Mouse (Mus musculus) heart, adult 8-10 months (tissue): ENCODE results near the gene Tmem143. TPM values are rescaled to one million over a fixed set of nuclear protein-coding genes. Genes with fewer than 3 reads are reported as not detected.
"Not testable (repeated sequence)": the region's sequence is repeated elsewhere in the genome, so short reads cannot be mapped to it uniquely, and the experiment has no call there.

Experiments used
- DNase-seq: peaks from one replicate; pipeline ENCODE4 v3.0.0; 2022; ENCODE audit warnings: low spot score
- total RNA-seq, 4 experiments: library from RNA; stranded (reverse); gene quantifications; 2 replicates each; pipeline ENCODE4 v1.2.4; 2022

Tmem143 gene
- total RNA-seq: 100 to 1,000 TPM; 115 to 143 (median 126) TPM

GRCm38 (mm10) chr7:45896517-45897257 is at the start of gene Tmem143, which contains the start of gene Syngr4:
Gene Tmem143, plus strand, starts transcription at chr7:45896941.
Gene Syngr4, minus strand, starts transcription at chr7:45896714.
- DNase-seq: peak; percentile 97

GRCm38 (mm10) chr7:45848447-45849027 is 48.2 kb upstream of the Tmem143 start:
- no peak for DNase-seq

GRCm38 (mm10) chr7:45850661-45851060 is 46.1 kb upstream of the Tmem143 start:
- no peak for DNase-seq

- no peak for DNase-seq
Observed at GRCm38 (mm10) chr7:45853089-45853488, 43.7 kb upstream of the Tmem143 start.

GRCm38 (mm10) chr7:45856950-45857901 is 39.5 kb upstream of the Tmem143 start:
- no peak for DNase-seq

GRCm38 (mm10) chr7:45859008-45859407 is 37.7 kb upstream of the Tmem143 start:
- no peak for DNase-seq

- DNase-seq: no peak
Observed at GRCm38 (mm10) chr7:45862804-45863203, 33.9 kb upstream of the Tmem143 start.

- DNase-seq: no peak
Observed at GRCm38 (mm10) chr7:45864435-45864834, 32.3 kb upstream of the Tmem143 start.

- DNase-seq: peak; percentile 87
Observed at GRCm38 (mm10) chr7:45865925-45866910, 30.5 kb upstream of the Tmem143 start.

GRCm38 (mm10) chr7:45867871-45868270 is 28.9 kb upstream of the Tmem143 start:
- DNase-seq: no peak

GRCm38 (mm10) chr7:45869107-45869670 is 27.6 kb upstream of the Tmem143 start:
- DNase-seq: no peak

GRCm38 (mm10) chr7:45869787-45870186 is 27.0 kb upstream of the Tmem143 start:
- no peak for DNase-seq

- no peak for DNase-seq
Observed at GRCm38 (mm10) chr7:45870282-45871058, 26.3 kb upstream of the Tmem143 start.

GRCm38 (mm10) chr7:45872624-45873023 is 24.1 kb upstream of the Tmem143 start, which contains the start of gene Kdelr1:
Gene Kdelr1, plus strand, starts transcription at chr7:45872772.
- peak; percentile 89 for DNase-seq

GRCm38 (mm10) chr7:45873061-45873947 is 23.4 kb upstream of the Tmem143 start:
- peak; percentile 52 for DNase-seq

GRCm38 (mm10) chr7:45876895-45877294 is 19.8 kb upstream of the Tmem143 start:
- no peak for DNase-seq

- not testable (repeated sequence) for DNase-seq
Observed at GRCm38 (mm10) chr7:45878278-45878677, 18.5 kb upstream of the Tmem143 start, which contains the start of gene Grin2d. Gene Grin2d, minus strand, starts transcription at chr7:45878378.

GRCm38 (mm10) chr7:45880531-45880930 is 16.2 kb upstream of the Tmem143 start:
- no peak for DNase-seq
